1 mouse cellular context compared by ENCODE assay signal in the genomic region with DNA sequence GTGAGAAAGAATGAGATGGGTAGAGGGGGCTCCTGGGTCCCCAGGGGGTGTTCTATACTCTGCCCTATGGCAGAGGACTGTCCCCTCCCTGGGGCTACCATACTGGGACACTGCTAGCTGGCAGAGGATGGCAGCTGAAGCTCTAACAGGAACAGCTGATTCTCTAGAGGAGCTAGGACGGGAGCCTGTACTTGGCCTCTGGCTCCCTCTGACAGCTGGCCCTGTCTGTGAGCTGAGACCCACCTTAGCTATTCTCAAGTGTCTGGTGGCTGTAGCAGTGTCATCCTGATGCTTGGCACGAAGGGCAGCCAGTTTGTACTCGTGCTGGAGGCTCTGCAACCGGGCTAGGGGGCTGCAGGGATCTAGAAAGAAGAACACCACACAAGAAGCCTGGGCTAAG.
TF ChIP-seq lines count a peak whose summit lies in the region.

No protein-coding gene starts in this region.

TF ChIP-seq in myocyte, 11 proteins besides CTCF, POLR2A, EP300 and RAD21:
- TF ChIP-seq MYOG (IDR thresholded peaks at IDR 0.05; ENCODE audit: control insufficient read depth in 1 of 3, insufficient read depth in 1 of 3, insufficient read length in 2 of 3, low read depth in 2 of 3) (peak in 2 of 3 experiments; percentile 40 to 65), TCF12 (IDR thresholded peaks at IDR 0.05; ENCODE audit: insufficient read depth, poor library complexity, severe bottlenecking) (no peak), MYOD1 (IDR thresholded peaks at IDR 0.05; ENCODE audit: control insufficient read depth in 1 of 3, insufficient read length in 2 of 3, low read depth in 2 of 3) (peak in 2 of 3 experiments; percentile 61 to 70)
